Mouse (Mus musculus) testis, adult 2 months (tissue): ENCODE data around the gene Tbc1d14. TPM values are rescaled to one million over a fixed set of nuclear protein-coding genes. Genes with fewer than 3 reads are reported as not detected.

Experiments
- H3K27ac ChIP-seq: fragments of 200-500 bp; 2 replicates; pipeline ENCODE4 v1.5.1; 2012; ENCODE audit warnings: low read depth, low read length; ENCODE audit not compliant: control insufficient read depth, insufficient read depth
- H3K27me3 ChIP-seq: fragments of 200-500 bp; 2 replicates; pipeline ENCODE4 v1.6.1; 2012; ENCODE audit warnings: mild to moderate bottlenecking, low read length, moderate library complexity; ENCODE audit not compliant: control insufficient read depth, insufficient read depth
- H3K36me3 ChIP-seq: fragments of 200-500 bp; 2 replicates; pipeline ENCODE4 v1.6.1; 2012; ENCODE audit warnings: mild to moderate bottlenecking, low read length; ENCODE audit not compliant: control insufficient read depth, insufficient read depth
- H3K4me1 ChIP-seq: fragments of 200-500 bp; 2 replicates; pipeline ENCODE4 v1.6.1; 2012; ENCODE audit warnings: low read length; ENCODE audit not compliant: control insufficient read depth, insufficient read depth
- H3K4me3 ChIP-seq: fragments of 200-500 bp; 2 replicates; pipeline ENCODE4 v1.5.1; 2012; ENCODE audit warnings: low read depth, mild to moderate bottlenecking, low read length, moderate library complexity, mixed read lengths; ENCODE audit not compliant: control insufficient read depth
- CTCF ChIP-seq: fragments of 200-500 bp; IDR thresholded peaks from 2 replicates; pipeline ENCODE4 v1.5.1; 2012; ENCODE audit warnings: low read depth, mild to moderate bottlenecking, inconsistent platforms, low read length, moderate library complexity; ENCODE audit not compliant: control insufficient read depth, insufficient read depth, insufficient replicate concordance
- POLR2A ChIP-seq: fragments of 200-500 bp; IDR thresholded peaks from 2 replicates; pipeline ENCODE4 v1.6.1; 2012; ENCODE audit warnings: low read depth, mild to moderate bottlenecking, inconsistent platforms, low read length, moderate library complexity; ENCODE audit not compliant: control insufficient read depth
- polyA plus RNA-seq: library from polyadenylated mRNA; depleted of rRNA; stranded (reverse); fragments of >200 nt; gene quantifications from 2 replicates; pipeline ENCODE4 v1.2.3, GENCODE M21; 2012

Tbc1d14 gene
- polyA plus RNA-seq, 1 experiment = 89.7 TPM

DNA sequence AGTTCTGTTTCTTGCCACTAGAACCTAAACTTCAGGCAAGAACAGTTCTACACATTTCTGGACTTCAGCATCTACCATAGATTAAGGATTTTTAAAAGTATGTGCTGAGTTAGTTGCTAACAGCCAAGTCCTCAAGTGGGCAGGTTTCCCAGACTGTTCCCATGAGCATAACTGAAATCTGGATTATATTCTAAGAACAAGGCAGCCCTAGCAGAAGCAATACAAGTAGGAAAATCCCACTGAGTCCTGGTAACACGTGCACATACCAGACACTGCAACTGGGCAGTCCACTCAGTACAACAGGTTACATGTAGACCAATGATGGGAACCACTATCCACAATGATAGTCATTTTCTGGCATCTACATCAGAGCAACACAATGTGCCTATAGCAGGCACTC lies 17.3 kb downstream of the Tbc1d14 start:
- Histone ChIP-seq H3K36me3 (no peaks in the 10 kb centered on the region; the same call in 1 of the 2 replicates), H3K27me3 (no peaks in the 10 kb centered on the region), H3K4me3 (no peak overlapping the region), H3K27ac (no peak overlapping the region), H3K4me1 (peaks cover 20% of the 10 kb centered on the region)
- TF ChIP-seq POLR2A (no peak), CTCF (no peak)

DNA sequence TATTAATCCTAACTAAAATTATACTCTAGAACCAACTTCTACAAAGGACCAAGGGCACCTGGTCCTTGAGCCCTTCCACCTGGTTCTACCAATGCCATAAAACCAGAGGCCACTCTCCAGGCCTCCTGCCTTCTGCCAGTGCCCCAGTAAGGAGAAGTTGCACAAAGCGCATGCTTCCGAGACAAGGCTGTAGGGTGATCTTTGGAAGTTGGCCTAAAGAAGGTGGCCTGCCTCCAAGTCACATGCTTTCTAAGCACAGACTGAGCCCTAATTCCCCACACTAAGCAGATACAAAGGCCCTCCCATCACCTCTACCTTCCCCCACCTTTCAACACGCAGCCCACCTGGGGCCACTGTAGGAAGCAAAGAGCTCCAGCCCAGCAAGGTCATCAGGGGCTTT lies 17.8 kb downstream of the Tbc1d14 start:
- no peaks in the 10 kb centered on the region for H3K27me3 ChIP-seq
- H3K4me3 ChIP-seq = no peak overlapping the region
- peaks cover 18% of the 10 kb centered on the region for H3K4me1 ChIP-seq
- no peak for TF ChIP-seq CTCF
- no peak for TF ChIP-seq POLR2A
- H3K36me3 ChIP-seq = no peaks in the 10 kb centered on the region; the same call in 1 of the 2 replicates
- H3K27ac ChIP-seq = no peak overlapping the region

DNA sequence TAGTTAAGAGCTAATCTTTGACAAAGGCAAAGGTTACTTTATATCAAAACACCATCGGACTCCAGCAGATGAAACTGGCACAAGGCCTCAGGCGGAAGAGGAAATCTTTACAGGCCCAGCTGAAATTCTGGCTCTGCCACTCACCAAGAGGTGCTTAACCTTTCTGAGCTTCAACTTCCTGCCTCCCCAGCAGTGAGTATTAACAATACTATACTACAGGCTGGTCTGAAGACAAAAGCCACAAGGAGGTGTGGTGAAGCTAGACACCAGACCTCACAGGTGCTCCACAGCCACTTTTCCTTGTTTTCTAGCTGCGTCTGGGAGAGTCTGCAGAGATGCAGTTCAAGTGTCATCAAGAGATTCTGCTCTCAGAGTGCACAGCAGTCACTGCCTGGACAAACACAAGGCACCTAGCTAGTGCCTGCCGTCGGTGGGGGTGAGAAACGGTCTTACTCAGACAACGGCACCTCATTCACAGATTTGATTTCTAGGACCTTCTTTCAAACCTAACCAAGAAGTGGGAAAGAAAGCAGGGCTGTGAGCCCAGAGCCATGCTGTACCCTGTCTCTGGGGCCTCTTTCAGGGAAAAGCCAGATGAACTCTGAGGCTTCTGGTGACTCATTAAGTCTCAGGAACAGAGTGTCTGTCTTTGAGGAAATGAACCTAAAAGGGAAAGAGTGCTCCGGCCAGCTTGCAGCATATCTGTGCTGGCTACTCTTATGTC lies 18.8 kb downstream of the Tbc1d14 start:
- peak overlapping the region; percentile 50; the same call in 1 of the 2 replicates for H3K27ac ChIP-seq
- H3K4me3 ChIP-seq = no peak overlapping the region
- TF ChIP-seq CTCF (no peak), POLR2A (no peak)
- peaks cover 13% of the 10 kb centered on the region for H3K4me1 ChIP-seq
- peaks cover 2% of the 10 kb centered on the region for H3K36me3 ChIP-seq
- H3K27me3 ChIP-seq = no peaks in the 10 kb centered on the region

DNA sequence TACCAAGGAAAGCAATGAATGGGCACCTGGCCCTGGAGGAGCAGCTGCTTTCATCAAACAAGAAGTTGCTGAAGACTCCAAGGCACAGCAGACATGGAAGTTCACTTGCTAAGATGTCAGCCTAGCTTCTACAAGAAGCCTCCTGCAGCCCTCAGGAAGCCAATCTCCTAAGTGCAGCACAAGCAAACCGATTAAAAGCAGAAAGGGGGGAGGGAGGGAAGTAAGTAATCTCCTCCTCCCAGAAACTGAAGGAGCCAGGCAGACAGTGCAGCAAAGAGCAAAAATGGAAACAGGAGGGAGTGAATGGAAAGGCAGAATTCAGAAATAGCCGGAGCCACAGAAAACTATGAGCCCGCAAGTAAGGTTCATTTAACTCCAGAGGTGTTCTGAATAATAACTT lies 19.7 kb downstream of the Tbc1d14 start:
- Histone ChIP-seq H3K4me3 (no peak overlapping the region), H3K4me1 (peaks cover 20% of the 10 kb centered on the region), H3K27me3 (no peaks in the 10 kb centered on the region), H3K36me3 (peaks cover 3% of the 10 kb centered on the region), H3K27ac (no peak overlapping the region; the same call in 1 of the 2 replicates)
- TF ChIP-seq CTCF (no peak), POLR2A (no peak)

GRCm38 (mm10) chr5:36571371-36571770 lies 21.7 kb downstream of the Tbc1d14 start:
- no peak overlapping the region for H3K4me3 ChIP-seq
- peaks cover 22% of the 10 kb centered on the region for H3K4me1 ChIP-seq
- no peak for TF ChIP-seq CTCF
- TF ChIP-seq POLR2A = no peak
- H3K27ac ChIP-seq = no peak overlapping the region
- H3K27me3 ChIP-seq = no peaks in the 10 kb centered on the region
- H3K36me3 ChIP-seq = peaks cover 3% of the 10 kb centered on the region

DNA sequence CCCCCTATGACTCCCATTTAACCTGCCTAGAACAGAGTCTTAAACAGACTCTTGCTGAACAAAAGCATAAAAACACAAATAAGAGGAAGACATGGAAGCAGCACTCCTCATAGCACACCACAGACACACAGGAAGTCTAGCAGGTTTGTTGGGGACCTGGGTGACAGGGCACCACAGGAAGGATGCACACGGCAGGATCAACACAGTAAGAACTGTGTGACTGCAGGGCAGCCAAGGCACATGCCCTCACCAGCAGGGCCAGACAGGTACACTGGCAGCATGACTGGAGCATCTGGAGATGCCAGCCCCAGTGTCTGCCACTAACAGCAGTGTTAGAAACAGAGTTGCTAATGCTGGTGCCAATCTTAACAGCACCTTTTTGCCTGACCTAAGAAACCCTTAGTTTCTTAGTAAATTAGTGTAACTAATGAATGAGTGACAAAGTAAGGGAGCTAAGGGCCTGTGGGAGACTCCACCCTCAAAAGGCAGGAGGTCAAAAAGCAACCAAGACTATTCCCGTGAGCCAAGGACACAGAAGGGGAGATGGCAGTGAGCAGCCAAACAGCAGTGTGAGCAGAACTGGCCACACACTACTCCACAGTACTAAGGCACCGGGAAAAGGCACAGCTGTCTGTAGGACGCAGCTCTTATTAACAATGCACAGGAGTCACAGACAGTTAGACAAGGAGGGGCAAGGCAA lies 22.4 kb downstream of the Tbc1d14 start:
- Histone ChIP-seq H3K4me3 (no peak overlapping the region), H3K27ac (no peak overlapping the region), H3K4me1 (peaks cover 24% of the 10 kb centered on the region), H3K27me3 (no peaks in the 10 kb centered on the region), H3K36me3 (peaks cover 3% of the 10 kb centered on the region)
- no peak for TF ChIP-seq POLR2A
- no peak for TF ChIP-seq CTCF

GRCm38 (mm10) chr5:36570098-36570497 lies 23.0 kb downstream of the Tbc1d14 start:
- no peak overlapping the region for H3K27ac ChIP-seq
- H3K4me3 ChIP-seq = no peak overlapping the region
- peaks cover 5% of the 10 kb centered on the region for H3K36me3 ChIP-seq
- H3K4me1 ChIP-seq = peaks cover 22% of the 10 kb centered on the region
- TF ChIP-seq POLR2A (no peak), CTCF (no peak)
- no peaks in the 10 kb centered on the region for H3K27me3 ChIP-seq

DNA sequence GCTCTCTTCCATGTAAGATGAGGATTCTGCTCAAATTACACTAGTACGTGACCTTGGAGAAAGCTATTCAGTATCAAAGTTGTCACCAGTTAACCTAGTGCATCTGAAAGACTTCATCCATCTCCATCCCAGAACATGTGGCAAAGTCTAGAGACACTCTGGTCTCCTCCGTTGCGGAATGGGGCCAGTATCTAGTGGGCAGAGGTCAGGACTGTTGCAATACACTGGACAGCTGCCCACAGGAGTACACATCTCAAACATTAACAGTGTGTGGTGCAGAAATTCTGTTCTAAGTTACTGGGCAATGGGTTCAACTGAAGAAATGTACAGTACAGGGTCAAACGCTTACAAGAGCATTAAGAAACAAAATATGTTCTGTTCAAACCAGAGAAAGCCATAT lies 25.0 kb downstream of the Tbc1d14 start:
- H3K36me3 ChIP-seq = peaks cover 5% of the 10 kb centered on the region
- H3K4me3 ChIP-seq = no peak overlapping the region
- no peaks in the 10 kb centered on the region for H3K27me3 ChIP-seq
- H3K27ac ChIP-seq = no peak overlapping the region
- TF ChIP-seq POLR2A (no peak), CTCF (no peak)
- peaks cover 16% of the 10 kb centered on the region for H3K4me1 ChIP-seq
